Mouse (Mus musculus) adrenal gland, postnatal 4 days (tissue): ENCODE data around the gene Msantd2. TPM values are rescaled to one million over a fixed set of nuclear protein-coding genes. Genes with fewer than 3 reads are reported as not detected.

Experiments
- DNase-seq, 2 experiments: peaks; one replicate each; pipeline ENCODE4 v3.0.0; 2021 to 2022; ENCODE audit warnings: low spot score in 2 of 2, mixed read lengths in 2 of 2
- total RNA-seq, 2 experiments: library from RNA; stranded (reverse); gene quantifications; 2 replicates each; pipeline ENCODE4 v1.2.3; 2021

Gene Msantd2
- total RNA-seq, 2 experiments from 2014 or later, result 31.3 to 33.2 TPM

GRCm38 (mm10) chr9:37567892-37568604 is 78.9 kb downstream of the Msantd2 start:
- DNase-seq, result no peak

GRCm38 (mm10) chr9:37568605-37569214 is 79.6 kb downstream of the Msantd2 start:
- DNase-seq, result no peak

- DNase-seq, result no peak
Measured at GRCm38 (mm10) chr9:37569231-37569835, 80.2 kb downstream of the Msantd2 start.

- DNase-seq, result no peak
Measured at GRCm38 (mm10) chr9:37572204-37572876, 83.2 kb downstream of the Msantd2 start.

Other genes starting within 250 kb of the Msantd2 start
- gene Slc37a2, start 233.6 kb upstream of the Msantd2 start, total RNA-seq, result 10 to 100 TPM; 12.1 to 15.3 TPM
- 1 to 10 TPM; 6.0 TPM for gene Ccdc15, start 140.9 kb upstream of the Msantd2 start, total RNA-seq
- gene Hepacam, start 122.0 kb upstream of the Msantd2 start, total RNA-seq, result under 1 TPM; 0.31 to 0.45 TPM
- 10 to 100 TPM; 31.3 to 32.9 TPM for gene Robo4, start 87.4 kb upstream of the Msantd2 start, total RNA-seq
- 1 to 10 TPM in 1 of 2 experiments, under 1 TPM in 1; 0.56 to 1.0 TPM for gene Robo3, start 56.1 kb upstream of the Msantd2 start, total RNA-seq
- gene Esam, start 38.8 kb downstream of the Msantd2 start, total RNA-seq, result 10 to 100 TPM; 51.7 to 55.5 TPM
- gene Vsig2, start 49.9 kb downstream of the Msantd2 start, total RNA-seq, result 1 to 10 TPM; 5.8 to 7.3 TPM
- 1 to 10 TPM; 4.1 to 6.7 TPM for gene Nrgn, start 63.6 kb downstream of the Msantd2 start, total RNA-seq
- gene Siae, start 66.4 kb downstream of the Msantd2 start, total RNA-seq, result 10 to 100 TPM; 17.4 to 18.4 TPM
- gene Spa17, start 124.4 kb downstream of the Msantd2 start, total RNA-seq, result 1 to 10 TPM; 2.3 to 3.4 TPM
- 100 to 1,000 TPM; 102 to 112 TPM for gene Tbrg1, start 168.0 kb downstream of the Msantd2 start, total RNA-seq
- not detected for gene Panx3, start 179.9 kb downstream of the Msantd2 start, total RNA-seq
- gene Olfr160, start 226.9 kb downstream of the Msantd2 start, total RNA-seq, result not detected